Mouse (Mus musculus) Patski (cell line): ENCODE results near the gene Bud31. TPM values are rescaled to one million over a fixed set of nuclear protein-coding genes. Genes with fewer than 3 reads are reported as not detected.
"Not testable (repeated sequence)": the region's sequence is repeated elsewhere in the genome, so short reads cannot be mapped to it uniquely, and the experiment has no call there.

Experiments used
- ATAC-seq: fragments of 100-300 bp; one replicate; pipeline ENCODE4 v1.8.0; 2021
- CTCF ChIA-PET: fragments of 350-600 bp; sonication (Branson Sonifier 250); formaldehyde crosslinking; loops from one replicate; lab custom pipeline; 2022; ENCODE audit warnings: inconsistent platforms; lab: Charles Lee
- POLR2A ChIA-PET: fragments of 350-600 bp; sonication (Branson Sonifier 250); formaldehyde crosslinking; loops from one replicate; lab custom pipeline; 2022; ENCODE audit warnings: antibody characterized with exemption, inconsistent platforms; lab: Charles Lee
- DNase-seq: peaks from one replicate; pipeline ENCODE4 v3.0.0-alpha.2; 2011; ENCODE audit warnings: low read depth, low spot score
- H3K27me3 ChIP-seq: fragments of 371-371 bp; one replicate; pipeline ENCODE4 v1.5.1; 2021
- CTCF ChIP-seq: fragments of 100-300 bp; IDR thresholded peaks from one replicate; pipeline ENCODE4 v1.5.1; 2021
- in situ Hi-C: fragments of 300-500 bp; cut with MboI; formaldehyde crosslinking; loops from 3 replicates; pipeline ENCODE4 v1.11.1; 2018; ENCODE audit warnings: low pct_unique_long_range_greater_than_20kb, mixed read lengths
- polyA plus RNA-seq: library from polyadenylated mRNA; unstranded; gene quantifications from one replicate; pipeline ENCODE4 v1.2.3, GENCODE M21; 2021

The Bud31 gene
- polyA plus RNA-seq, 1 experiment from 2014 or later, result 170 TPM

DNA sequence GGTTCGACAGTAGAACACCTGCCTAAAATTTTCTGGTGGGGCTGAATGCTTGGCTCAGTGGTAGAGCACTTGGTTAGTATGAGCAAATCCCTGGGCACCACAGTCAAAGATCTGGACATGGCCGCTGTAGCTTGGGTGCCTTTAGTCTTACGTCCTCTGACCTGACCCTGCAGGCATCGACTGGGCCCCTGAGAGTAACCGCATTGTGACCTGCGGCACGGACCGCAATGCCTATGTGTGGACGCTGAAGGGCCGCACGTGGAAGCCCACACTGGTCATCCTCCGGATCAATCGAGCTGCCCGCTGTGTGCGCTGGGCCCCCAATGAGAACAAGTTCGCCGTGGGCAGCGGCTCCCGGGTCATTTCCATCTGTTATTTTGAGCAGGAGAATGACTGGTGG lies 16.8 kb upstream of the Bud31 start:
- no peak for TF ChIP-seq CTCF
- ATAC-seq, result no peak
- ChIA-PET CTCF (interaction anchor here (1.3 kb wide), 1 partner anchor 16 kb away, joined by 3 read pairs; no protein-coding TSS in a partner anchor), POLR2A (interaction anchor here (0.9 kb wide), 1 partner anchor 40 kb away, joined by 3 read pairs; no protein-coding TSS in a partner anchor)
- in situ Hi-C loops, result no loop called here
- H3K27me3 ChIP-seq, result no peaks in the 10 kb centered on the region
- no peak for DNase-seq

DNA sequence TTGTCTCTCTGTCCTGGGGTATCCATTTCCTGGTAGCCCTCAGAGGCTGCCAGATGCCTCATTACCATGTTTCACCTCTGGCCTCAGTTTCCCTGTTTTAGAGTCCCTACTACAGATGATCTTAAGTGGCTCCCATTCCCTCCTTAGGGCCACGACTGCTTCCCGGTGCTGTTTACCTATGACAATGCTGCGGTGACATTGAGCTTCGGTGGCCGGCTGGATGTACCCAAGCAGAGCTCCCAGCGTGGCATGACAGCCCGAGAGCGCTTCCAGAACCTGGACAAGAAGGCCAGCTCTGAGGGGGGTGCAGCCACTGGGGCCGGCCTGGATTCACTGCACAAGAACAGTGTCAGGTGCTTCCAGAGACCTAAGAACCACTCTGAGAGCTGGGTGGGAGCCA lies 13.6 kb upstream of the Bud31 start:
- CTCF ChIA-PET, result interaction anchor here (0.9 to 1.3 kb wide), 2 partner anchors 10 to 16 kb away, joined by 3 to 6 read pairs; no protein-coding TSS in a partner anchor

DNA sequence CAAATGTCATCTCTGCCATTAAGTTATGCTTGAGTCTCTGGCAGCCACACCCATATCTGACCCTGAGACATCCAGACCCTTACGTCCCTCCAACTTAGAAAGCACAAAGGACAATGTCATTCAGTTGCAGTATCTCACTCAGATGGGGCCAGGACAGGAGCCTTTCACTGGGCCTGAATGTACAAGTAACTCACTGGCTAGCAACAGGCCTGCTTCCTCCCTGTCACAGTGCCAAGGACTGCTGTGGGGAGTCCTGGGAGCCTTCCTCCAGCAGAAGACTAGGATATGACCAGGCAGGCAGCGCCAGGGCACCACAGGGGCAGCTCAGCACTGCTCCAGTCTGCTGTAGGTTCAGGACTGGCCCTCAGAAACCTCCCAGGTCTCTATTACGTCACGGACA lies 11.0 kb upstream of the Bud31 start:
- no peak for DNase-seq
- POLR2A ChIA-PET, result interaction anchor here (0.8 to 1.1 kb wide), 2 partner anchors 10 to 12 kb away, joined by 3 to 4 read pairs; no protein-coding TSS in a partner anchor
- in situ Hi-C loops, result no loop called here
- TF ChIP-seq CTCF, result no peak
- ATAC-seq, result no peak
- CTCF ChIA-PET, result no interaction called here
- no peaks in the 10 kb centered on the region for H3K27me3 ChIP-seq

More for the DNA sequence above, 13.6 kb upstream of the Bud31 start:
- no peak for TF ChIP-seq CTCF
- POLR2A ChIA-PET, result no interaction called here
- in situ Hi-C loops, result no loop called here
- H3K27me3 ChIP-seq, result no peaks in the 10 kb centered on the region
- ATAC-seq, result no peak
- no peak for DNase-seq

DNA sequence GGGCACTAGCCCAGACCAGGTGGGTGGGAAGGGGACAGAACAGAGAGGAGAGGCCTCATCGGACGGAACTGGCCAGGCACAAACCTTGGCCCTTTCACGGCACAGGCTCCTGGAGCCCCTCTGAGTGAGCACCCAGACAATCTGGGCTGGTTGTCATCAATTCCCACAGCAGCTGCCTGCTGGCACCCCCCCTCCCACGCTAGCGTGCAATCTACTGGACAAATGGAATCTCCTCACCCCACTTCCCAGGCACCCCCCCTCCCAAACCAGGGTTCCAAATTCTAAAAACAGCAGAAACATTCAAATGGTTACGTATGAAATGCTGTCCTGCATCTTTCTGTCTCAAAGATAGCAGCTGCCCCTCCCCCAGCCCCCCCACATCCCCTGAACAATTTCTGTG lies 10.4 kb upstream of the Bud31 start:
- CTCF ChIA-PET, result not testable (repeated sequence)

DNA sequence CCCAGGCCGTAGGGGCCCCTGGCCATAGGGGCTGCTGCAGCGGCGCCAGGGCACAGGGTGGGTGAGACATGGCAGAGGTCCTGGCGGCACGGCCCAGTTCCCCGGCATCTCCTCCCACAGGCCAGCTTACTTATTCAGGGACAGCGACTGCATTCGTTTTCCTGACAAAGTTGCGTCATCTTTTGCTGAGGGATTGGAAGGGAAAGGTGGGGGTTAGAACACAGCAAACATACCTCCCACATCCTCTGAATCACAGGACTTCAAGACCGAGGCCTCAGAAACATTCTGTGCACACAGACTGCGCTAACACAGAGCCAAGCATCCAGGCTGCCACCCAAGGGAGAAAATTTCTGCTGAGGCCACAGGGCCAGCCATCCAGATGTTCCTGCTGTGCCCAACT lies 10.0 kb upstream of the Bud31 start:
- ATAC-seq, result peak; percentile 85
- H3K27me3 ChIP-seq, result no peaks in the 10 kb centered on the region
- DNase-seq, result peak; percentile 79
- no peak for TF ChIP-seq CTCF
- in situ Hi-C loops, result no loop called here
- ChIA-PET POLR2A (interaction anchor here (1.4 kb wide), 1 partner anchor 13 kb away, joined by 6 read pairs; no protein-coding TSS in a partner anchor), CTCF (interaction anchor here (0.8 kb wide), 1 partner anchor 9 kb away, joined by 3 read pairs; no protein-coding TSS in a partner anchor)

More for the DNA sequence above, 10.4 kb upstream of the Bud31 start:
- POLR2A ChIA-PET, result interaction anchor here (1.4 kb wide), 1 partner anchor 13 kb away, joined by 6 read pairs; no protein-coding TSS in a partner anchor
- ATAC-seq, H3K27me3 ChIP-seq, DNase-seq, in situ Hi-C loops: not testable (repeated sequence)

DNA sequence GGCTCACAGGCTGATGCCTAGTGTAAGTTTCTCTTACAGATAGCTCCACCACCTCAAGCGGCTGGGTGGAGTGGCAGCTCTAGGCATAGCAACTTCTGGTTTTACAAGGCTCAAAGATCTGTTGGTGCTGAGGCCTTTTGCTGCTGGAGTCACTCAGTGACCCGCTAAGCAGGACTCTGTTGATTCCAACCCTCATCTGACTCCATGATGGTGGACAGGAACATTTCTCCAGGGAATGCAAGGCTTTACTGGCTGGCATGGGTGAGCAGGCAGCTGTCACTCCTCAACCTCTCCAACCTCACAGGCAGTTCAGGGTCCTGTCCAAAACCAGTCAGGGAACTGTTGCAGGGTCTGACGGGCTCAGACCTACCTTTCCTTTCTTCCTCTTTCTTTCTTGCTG lies 9.2 kb upstream of the Bud31 start:
- TF ChIP-seq CTCF, result no peak
- no peaks in the 10 kb centered on the region for H3K27me3 ChIP-seq
- POLR2A ChIA-PET, result interaction anchor here (1.4 kb wide), 1 partner anchor 14 kb away, joined by 6 read pairs; no protein-coding TSS in a partner anchor
- ATAC-seq (no peak), DNase-seq (no peak)
- CTCF ChIA-PET, result interaction anchor here (0.8 kb wide), 1 partner anchor 10 kb away, joined by 3 read pairs; no protein-coding TSS in a partner anchor
- in situ Hi-C loops, result no loop called here

DNA sequence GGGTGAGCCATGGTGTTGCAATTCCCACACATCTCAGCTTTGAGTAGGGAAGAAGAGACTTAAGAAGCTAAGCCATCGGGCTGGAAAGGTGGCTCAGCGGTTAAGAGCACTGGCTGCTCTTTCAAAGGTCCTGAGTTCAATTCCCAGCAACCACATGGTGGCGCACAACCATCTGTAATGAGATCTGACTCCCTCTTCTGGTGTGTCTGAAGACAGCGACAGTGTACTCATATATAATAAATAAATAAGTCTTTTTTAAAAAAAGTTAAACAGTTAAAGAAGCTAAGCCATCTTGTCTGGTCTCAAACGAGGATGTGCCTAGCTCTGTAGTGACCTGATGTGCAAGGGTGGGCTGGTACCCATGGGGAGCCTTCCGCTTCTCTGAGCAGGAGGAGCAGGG lies 6.9 kb upstream of the Bud31 start:
- in situ Hi-C loops, H3K27me3 ChIP-seq, ATAC-seq, DNase-seq: not testable (repeated sequence)
- ChIA-PET CTCF (interaction anchor here (1.7 kb wide), 1 partner anchor 9 kb away, joined by 5 read pairs; no protein-coding TSS in a partner anchor), POLR2A (interaction anchor here (0.7 kb wide), 1 partner anchor 14 kb away, joined by 3 read pairs; no protein-coding TSS in a partner anchor)

DNA sequence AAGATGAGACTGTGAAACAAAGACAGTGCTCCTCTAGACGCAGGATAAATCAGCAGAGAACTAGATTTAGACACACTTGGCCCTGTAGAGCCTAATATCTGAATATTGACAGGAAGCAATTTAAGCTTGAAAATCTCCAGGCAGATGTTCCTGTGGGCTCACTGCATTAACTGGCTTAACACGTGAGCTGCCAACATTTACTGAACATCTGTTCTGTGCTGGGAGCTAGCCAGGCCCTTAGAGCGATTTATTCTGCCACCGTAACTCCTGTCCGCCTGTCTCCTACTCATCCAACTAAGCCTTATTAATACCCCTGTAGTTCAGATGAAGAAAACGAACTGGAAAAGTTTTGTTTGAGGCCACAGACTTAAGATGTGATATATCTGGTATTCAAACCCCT lies 1.3 kb upstream of the Bud31 start:
- CTCF ChIA-PET, result interaction anchor here (0.9 to 1.1 kb wide), 2 partner anchors 16 to 50 kb away, joined by 3 read pairs; no protein-coding TSS in a partner anchor
- no peaks in the 10 kb centered on the region for H3K27me3 ChIP-seq
- ATAC-seq, result no peak
- no peak for TF ChIP-seq CTCF
- no peak for DNase-seq
- in situ Hi-C loops, result no loop called here
- POLR2A ChIA-PET, result no interaction called here

DNA sequence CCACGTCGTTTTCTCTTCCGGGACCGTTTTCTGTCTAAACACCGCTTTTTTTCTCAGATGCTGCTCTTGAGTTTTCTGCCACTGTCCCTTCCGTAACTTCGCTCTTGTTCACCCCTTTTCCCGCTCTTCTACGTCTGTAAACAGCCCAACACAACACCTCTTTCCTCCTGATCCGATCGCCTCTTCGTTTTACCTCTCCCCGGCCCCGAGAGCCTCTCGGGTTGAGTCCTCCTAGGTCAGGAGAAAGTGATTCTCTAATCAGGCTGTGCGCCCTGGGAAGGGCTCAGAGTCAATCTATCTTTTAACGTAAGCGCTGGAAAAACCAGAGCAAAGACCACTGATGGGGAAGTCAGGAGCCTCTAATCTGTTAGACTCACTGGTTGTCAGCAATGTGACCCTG lies 449 bp downstream of the Bud31 start:
- no peak for DNase-seq
- POLR2A ChIA-PET, result interaction anchor here (0.7 to 1.0 kb wide), 2 partner anchors 8 to 15 kb away, joined by 3 read pairs; no protein-coding TSS in a partner anchor
- CTCF ChIA-PET, result interaction anchor here (1.2 kb wide), 1 partner anchor 26 kb away, joined by 4 read pairs; no protein-coding TSS in a partner anchor

DNA sequence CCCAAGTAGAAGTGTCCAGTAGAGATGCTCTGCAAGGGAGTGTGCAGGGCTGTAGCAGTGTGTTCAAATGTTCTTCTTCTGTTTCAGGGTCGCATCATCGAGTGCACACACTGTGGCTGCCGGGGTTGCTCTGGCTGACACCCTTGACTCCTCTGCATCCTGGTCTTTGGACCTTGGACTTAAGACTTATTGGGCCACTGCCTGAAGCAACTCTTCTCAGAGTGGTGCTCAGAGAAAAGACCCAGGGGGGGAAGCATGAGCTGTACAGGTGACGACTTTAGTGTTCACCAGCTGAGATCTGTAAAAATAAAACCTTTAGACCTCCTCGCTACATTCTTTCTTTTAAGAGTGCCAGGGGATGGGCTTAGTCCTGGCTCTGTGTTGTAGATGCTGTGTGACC lies 7.6 kb downstream of the Bud31 start:
- TF ChIP-seq CTCF, result no peak
- in situ Hi-C loops, result no loop called here

More for the DNA sequence above, 449 bp downstream of the Bud31 start:
- no peak for TF ChIP-seq CTCF
- no peak for ATAC-seq
- in situ Hi-C loops, result no loop called here
- H3K27me3 ChIP-seq, result no peaks in the 10 kb centered on the region

DNA sequence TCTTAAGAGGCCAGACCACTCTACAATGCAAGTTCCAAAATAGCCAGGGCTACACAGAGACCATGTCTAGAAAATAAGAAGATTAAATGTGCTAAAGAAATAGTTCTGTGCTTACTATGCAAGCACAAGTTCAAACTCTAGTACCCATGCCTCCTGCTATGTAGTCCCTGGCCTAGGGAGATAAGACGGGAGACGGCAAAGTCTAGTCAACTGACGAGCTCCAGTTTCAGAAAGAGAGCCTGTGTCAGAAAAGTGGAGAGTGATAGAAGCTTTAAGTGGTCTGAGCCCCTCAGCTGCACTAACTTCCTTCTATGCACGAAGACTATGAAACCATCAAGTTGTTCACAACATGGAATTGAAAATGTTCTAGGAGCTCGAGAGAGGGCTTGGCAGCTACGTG lies 9.1 kb downstream of the Bud31 start:
- no peak for TF ChIP-seq CTCF
- no peaks in the 10 kb centered on the region for H3K27me3 ChIP-seq
- ChIA-PET POLR2A (no interaction called here), CTCF (interaction anchor here (0.9 kb wide), 1 partner anchor 10 kb away, joined by 3 read pairs; no protein-coding TSS in a partner anchor)
- no peak for ATAC-seq
- no peak for DNase-seq
- in situ Hi-C loops, result no loop called here

More for the DNA sequence above, 7.6 kb downstream of the Bud31 start:
- ATAC-seq (peak; percentile 55), DNase-seq (no peak)
- POLR2A ChIA-PET, result no interaction called here
- H3K27me3 ChIP-seq, result no peaks in the 10 kb centered on the region
- CTCF ChIA-PET, result no interaction called here
